Mouse (Mus musculus) spleen, adult 2 months (tissue): ENCODE data around the gene Vamp8. TPM values are rescaled to one million over a fixed set of nuclear protein-coding genes. Genes with fewer than 3 reads are reported as not detected.
A peak's percentile ranks its signal among the peaks of the same experiment; 100 is the strongest.

Experiments used
- DNase-seq, 2 experiments: peaks; one replicate each; pipeline versions ENCODE4 v3.0.0 to v3.0.0-alpha.2; 2012 to 2021; ENCODE audit warnings: low spot score in 2 of 2, low read depth in 1 of 2
- H3K27ac ChIP-seq: fragments of 200-500 bp; 2 replicates; pipeline ENCODE4 v1.5.1; 2012; ENCODE audit warnings: low read length, inconsistent platforms; ENCODE audit not compliant: insufficient read depth
- H3K27me3 ChIP-seq: fragments of 200-500 bp; 2 replicates; pipeline ENCODE4 v1.6.1; 2012; ENCODE audit warnings: mild to moderate bottlenecking, moderate library complexity, low read length, inconsistent platforms; ENCODE audit not compliant: control insufficient read depth, insufficient read depth
- H3K36me3 ChIP-seq: fragments of 200-500 bp; 2 replicates; pipeline ENCODE4 v1.6.1; 2012; ENCODE audit warnings: mild to moderate bottlenecking, low read length, inconsistent platforms; ENCODE audit not compliant: control insufficient read depth, insufficient read depth
- H3K4me1 ChIP-seq: fragments of 200-500 bp; 2 replicates; pipeline ENCODE4 v1.6.1; 2011; ENCODE audit warnings: inconsistent platforms; ENCODE audit not compliant: control insufficient read depth, insufficient read depth, insufficient read length
- H3K4me3 ChIP-seq: fragments of 200-500 bp; 2 replicates; pipeline ENCODE4 v1.5.1; 2011; ENCODE audit warnings: mild to moderate bottlenecking, inconsistent platforms; ENCODE audit not compliant: insufficient read depth, insufficient read length; ENCODE audit errors: extremely low read depth
- CTCF ChIP-seq: fragments of 200-500 bp; IDR thresholded peaks from 2 replicates; pipeline ENCODE4 v1.5.1; 2011; ENCODE audit warnings: mild to moderate bottlenecking, inconsistent platforms; ENCODE audit not compliant: insufficient read depth, insufficient read length, insufficient replicate concordance; ENCODE audit errors: extremely low read depth
- POLR2A ChIP-seq: fragments of 200-500 bp; IDR thresholded peaks from 2 replicates; pipeline ENCODE4 v1.6.1; 2011; ENCODE audit warnings: low read depth, low read length, inconsistent platforms
- WGBS: fragments of 180-500 bp; shearing (Covaris S2); methylation state at CpG from one replicate; pipeline ENCODE4 v1.1.7; 2018; 5-methylcytosine and 5-hydroxymethylcytosine counted together
- polyA plus RNA-seq: library from polyadenylated mRNA; depleted of rRNA; stranded (reverse); fragments of >200 nt; gene quantifications from 2 replicates; pipeline ENCODE4 v1.2.3, GENCODE M21; 2012; rRNA removed

The Vamp8 gene
- 100 and 107 TPM in 2 replicates for polyA plus RNA-seq

GRCm38 (mm10) chr6:72389941-72390771, at the start of gene Vamp8:
Vamp8 (minus strand) TSS chr6:72390703.
- H3K4me1 ChIP-seq: peaks cover 16% of the 10 kb centered on the region; the same call in 1 of the 2 replicates
- peak; percentile 4; the same call in 1 of the 2 replicates for TF ChIP-seq CTCF
- peak; percentile 65 for TF ChIP-seq POLR2A
- peak within 1 kb of the TSS; percentile 99 for H3K27ac ChIP-seq
- peaks cover 8% of the 10 kb centered on the region for H3K36me3 ChIP-seq
- H3K4me3 ChIP-seq: peak within 1 kb of the TSS; percentile 91
- peak; percentile 38 to 64 for DNase-seq
- 1% methylated on average over 31 of the region's 33 CpGs for WGBS
- no peaks in the 10 kb centered on the region for H3K27me3 ChIP-seq

- H3K4me1 ChIP-seq: peaks cover 5% of the 10 kb centered on the region; the same call in 1 of the 2 replicates
- WGBS: under 1% methylated on average over 77 of the region's 77 CpGs
- peak; percentile 99 for TF ChIP-seq POLR2A
- TF ChIP-seq CTCF: peak; percentile 65
These were observed 49.1 kb upstream of the Vamp8 start, which contains the start of gene Mat2a for GRCm38 (mm10) chr6:72439355-72440185. Mat2a (minus strand) TSS chr6:72439558.

GRCm38 (mm10) chr6:72438862-72439354, 48.4 kb upstream of the Vamp8 start:
- no peak for TF ChIP-seq CTCF
- no peak; the same call in 1 of the 2 replicates for TF ChIP-seq POLR2A
- peaks cover 22% of the 10 kb centered on the region for H3K36me3 ChIP-seq
- peak overlapping the region; percentile 99 for H3K4me3 ChIP-seq
- H3K27me3 ChIP-seq: no peaks in the 10 kb centered on the region
- DNase-seq: peak; percentile 72 to 89
- H3K27ac ChIP-seq: peak overlapping the region; percentile 100
- WGBS: under 1% methylated on average over 56 of the region's 57 CpGs
- H3K4me1 ChIP-seq: peaks cover 5% of the 10 kb centered on the region; the same call in 1 of the 2 replicates

More at GRCm38 (mm10) chr6:72439355-72440185, 49.1 kb upstream of the Vamp8 start, which contains the start of gene Mat2a:
- H3K27ac ChIP-seq: peak within 1 kb of the TSS; percentile 100
- peak; percentile 77 to 86 for DNase-seq
- H3K4me3 ChIP-seq: peak within 1 kb of the TSS; percentile 99
- no peaks in the 10 kb centered on the region for H3K27me3 ChIP-seq
- peaks cover 19% of the 10 kb centered on the region for H3K36me3 ChIP-seq

- 2% methylated on average over 5 of the region's 5 CpGs for WGBS
- Histone ChIP-seq H3K4me1 (peaks cover 5% of the 10 kb centered on the region; the same call in 1 of the 2 replicates), H3K36me3 (peaks cover 26% of the 10 kb centered on the region), H3K27me3 (no peaks in the 10 kb centered on the region), H3K27ac (no peak overlapping the region), H3K4me3 (peak overlapping the region; percentile 99)
- TF ChIP-seq POLR2A (no peak), CTCF (no peak)
- no peak for DNase-seq
These were observed 47.7 kb upstream of the Vamp8 start for GRCm38 (mm10) chr6:72438226-72438625.

- WGBS: 96% methylated on average over 2 of the region's 2 CpGs
- TF ChIP-seq POLR2A (no peak), CTCF (no peak)
- Histone ChIP-seq H3K36me3 (peaks cover 42% of the 10 kb centered on the region), H3K4me1 (no peaks in the 10 kb centered on the region), H3K4me3 (no peak overlapping the region), H3K27me3 (no peaks in the 10 kb centered on the region), H3K27ac (no peak overlapping the region)
- no peak for DNase-seq
These were observed 41.6 kb upstream of the Vamp8 start for GRCm38 (mm10) chr6:72432153-72432552.

GRCm38 (mm10) chr6:72430989-72431921, 40.8 kb upstream of the Vamp8 start:
- no peak overlapping the region for H3K4me3 ChIP-seq
- no peaks in the 10 kb centered on the region for H3K27me3 ChIP-seq
- TF ChIP-seq CTCF (no peak), POLR2A (no peak)
- H3K4me1 ChIP-seq: no peaks in the 10 kb centered on the region
- no peak overlapping the region for H3K27ac ChIP-seq
- no peak for DNase-seq
- 64% methylated on average over 5 of the region's 5 CpGs for WGBS
- peaks cover 37% of the 10 kb centered on the region for H3K36me3 ChIP-seq
